Mouse (Mus musculus): ENCODE data around the gene Olfr341. TPM values are rescaled to one million over a fixed set of nuclear protein-coding genes. Genes with fewer than 3 reads are reported as not detected.

Olfr341 gene
- total and polyA plus RNA-seq, 3 experiments: not detected

GRCm38 (mm10) chr2:36473634-36474033, 8.6 kb downstream of the Olfr341 start:
- H3K9ac ChIP-seq (ENCODE audit: control insufficient read depth, low read depth, low read length, poor library complexity, severe bottlenecking): no peak overlapping the region
- H3K27ac ChIP-seq (ENCODE audit: control insufficient read depth, low read depth, low read length): no peak overlapping the region
- no peaks in the 10 kb centered on the region for H3K79me2 ChIP-seq (ENCODE audit: control insufficient read depth, insufficient read depth, low read length, poor library complexity)
- no peaks in the 10 kb centered on the region for H3K9me3 ChIP-seq (replicated peaks; ENCODE audit: insufficient read depth, low read length)
- H3K36me3 ChIP-seq (ENCODE audit: control insufficient read depth in 1 of 2, insufficient read depth in 2 of 2, low read length in 2 of 2): no peaks in the 10 kb centered on the region
- H3K4me3 ChIP-seq (ENCODE audit: control insufficient read depth in 1 of 2, insufficient read depth in 1 of 2, low read depth in 2 of 2, low read length in 2 of 2): no peak overlapping the region
- no peak for TF ChIP-seq ZKSCAN1 (IDR thresholded peaks at IDR 0.05; ENCODE audit: low read depth, low read length)
- TF ChIP-seq USF2 (IDR thresholded peaks at IDR 0.05; ENCODE audit: borderline replicate concordance in 1 of 2, insufficient read depth in 1 of 2, low read depth in 1 of 2, low read length in 2 of 2): no peak
- TF ChIP-seq SIN3A (IDR thresholded peaks at IDR 0.05; ENCODE audit: low read length): no peak
- no peak for TF ChIP-seq ZMIZ1 (IDR thresholded peaks at IDR 0.05; ENCODE audit: low read depth, low read length)
- no peak for TF ChIP-seq TAL1 (IDR thresholded peaks at IDR 0.05; ENCODE audit: low read length)
- TF ChIP-seq NELFE (IDR thresholded peaks at IDR 0.05; ENCODE audit: low read depth, low read length): no peak
- no peak for TF ChIP-seq E2F4 (IDR thresholded peaks at IDR 0.05; ENCODE audit: borderline replicate concordance, low read depth, low read length)
- TF ChIP-seq POLR2A (IDR thresholded peaks at IDR 0.05; ENCODE audit: control insufficient read depth in 1 of 2, insufficient read depth in 1 of 2, low read depth in 1 of 2, low read length in 2 of 2, poor library complexity in 1 of 2): no peak
- TF ChIP-seq ETS1 (IDR thresholded peaks at IDR 0.05; ENCODE audit: low read depth, low read length): no peak
- TF ChIP-seq RCOR1 (IDR thresholded peaks at IDR 0.05; ENCODE audit: low read depth, low read length): no peak
- TF ChIP-seq TCF12 (IDR thresholded peaks at IDR 0.05; ENCODE audit: low read depth, low read length): no peak
- TF ChIP-seq BHLHE40 (IDR thresholded peaks at IDR 0.05; ENCODE audit: borderline replicate concordance, low read depth, low read length): no peak
- no peak for TF ChIP-seq ZNF384 (IDR thresholded peaks at IDR 0.05; ENCODE audit: low read depth, low read length)
- H3K4me1 ChIP-seq (ENCODE audit: control insufficient read depth in 1 of 2, insufficient read depth in 2 of 2, low read length in 2 of 2): no peaks in the 10 kb centered on the region
- DNase-seq (ENCODE audit: low read depth, low spot score): no peak
- no peaks in the 10 kb centered on the region for H3K27me3 ChIP-seq (ENCODE audit: control insufficient read depth in 1 of 2, insufficient read depth in 2 of 2, low read length in 2 of 2)

GRCm38 (mm10) chr2:36452287-36452686, 30.0 kb downstream of the Olfr341 start, which contains the start of gene Olfr340:
Gene Olfr340 (plus strand): TSS chr2:36452587.
- H3K27ac ChIP-seq (ENCODE audit: control insufficient read depth, low read depth, low read length): no peak within 1 kb of the TSS
- TF ChIP-seq SMC3 (IDR thresholded peaks at IDR 0.05; ENCODE audit: low read depth, low read length): no peak
- no peak for TF ChIP-seq MAX (IDR thresholded peaks at IDR 0.05; ENCODE audit: low read length)
- no peak for TF ChIP-seq TCF12 (IDR thresholded peaks at IDR 0.05; ENCODE audit: low read depth, low read length)
- TF ChIP-seq BHLHE40 (IDR thresholded peaks at IDR 0.05; ENCODE audit: borderline replicate concordance, low read depth, low read length): no peak
- TF ChIP-seq TAL1 (IDR thresholded peaks at IDR 0.05; ENCODE audit: low read length): no peak
- TF ChIP-seq ELF1 (IDR thresholded peaks at IDR 0.05; ENCODE audit: low read depth, low read length): no peak
- TF ChIP-seq ZC3H11A (IDR thresholded peaks at IDR 0.05; ENCODE audit: low read depth, low read length): no peak
- TF ChIP-seq TBP (IDR thresholded peaks at IDR 0.05; ENCODE audit: low read depth, low read length): no peak
- TF ChIP-seq CHD2 (IDR thresholded peaks at IDR 0.05; ENCODE audit: low read length): no peak
- no peak for TF ChIP-seq ETS1 (IDR thresholded peaks at IDR 0.05; ENCODE audit: low read depth, low read length)
- no peak for TF ChIP-seq MYB (IDR thresholded peaks at IDR 0.05; ENCODE audit: low read depth, low read length)
- TF ChIP-seq ZNF384 (IDR thresholded peaks at IDR 0.05; ENCODE audit: low read depth, low read length): no peak
- no peak for TF ChIP-seq E2F4 (IDR thresholded peaks at IDR 0.05; ENCODE audit: borderline replicate concordance, low read depth, low read length)
- TF ChIP-seq JUND (IDR thresholded peaks at IDR 0.05; ENCODE audit: low read depth, low read length): no peak
- no peak for TF ChIP-seq GABPA (IDR thresholded peaks at IDR 0.05; ENCODE audit: low read depth, low read length)
- no peak for TF ChIP-seq CHD1 (IDR thresholded peaks at IDR 0.05; ENCODE audit: low read depth, low read length)
- TF ChIP-seq HCFC1 (IDR thresholded peaks at IDR 0.05; ENCODE audit: low read depth, low read length): no peak
- TF ChIP-seq MAZ (IDR thresholded peaks at IDR 0.05; ENCODE audit: low read depth, low read length): no peak
- no peak within 1 kb of the TSS for H3K9ac ChIP-seq (ENCODE audit: control insufficient read depth, low read depth, low read length, poor library complexity, severe bottlenecking)
- no peaks in the 10 kb centered on the region for H3K27me3 ChIP-seq (ENCODE audit: control insufficient read depth in 1 of 2, insufficient read depth in 2 of 2, low read length in 2 of 2)
- H3K9me3 ChIP-seq (replicated peaks; ENCODE audit: insufficient read depth, low read length): no peaks in the 10 kb centered on the region
- no peak for DNase-seq (ENCODE audit: low read depth, low spot score)
- no peaks in the 10 kb centered on the region for H3K79me2 ChIP-seq (ENCODE audit: control insufficient read depth, insufficient read depth, low read length, poor library complexity)
- H3K4me3 ChIP-seq (ENCODE audit: control insufficient read depth in 1 of 2, insufficient read depth in 1 of 2, low read depth in 2 of 2, low read length in 2 of 2): no peak within 1 kb of the TSS
- no peaks in the 10 kb centered on the region for H3K36me3 ChIP-seq (ENCODE audit: control insufficient read depth in 1 of 2, insufficient read depth in 2 of 2, low read length in 2 of 2)
- H3K4me1 ChIP-seq (ENCODE audit: control insufficient read depth in 1 of 2, insufficient read depth in 2 of 2, low read length in 2 of 2): no peaks in the 10 kb centered on the region
